Mouse (Mus musculus) heart, adult 2 months (tissue): Measurements from ENCODE around the gene Myf6. TPM values are rescaled to one million over a fixed set of nuclear protein-coding genes. Genes with fewer than 3 reads are reported as not detected.

ENCODE experiments used
- DNase-seq, 2 experiments: peaks; one replicate each; pipeline ENCODE4 v3.0.0; 2021
- H3K27ac ChIP-seq: fragments of 200-600 bp; 2 replicates; pipeline ENCODE4 v1.8.1; 2022
- H3K27me3 ChIP-seq: fragments of 200-500 bp; 2 replicates; pipeline ENCODE4 v1.6.1; 2012; ENCODE audit warnings: mild to moderate bottlenecking, low read length, inconsistent platforms, mixed read lengths; ENCODE audit not compliant: control insufficient read depth, insufficient read depth
- H3K36me3 ChIP-seq: fragments of 200-500 bp; 2 replicates; pipeline ENCODE4 v1.6.1; 2012; ENCODE audit warnings: low read length, inconsistent platforms; ENCODE audit not compliant: control insufficient read depth, insufficient read depth
- H3K4me1 ChIP-seq: fragments of 200-500 bp; 2 replicates; pipeline ENCODE4 v1.6.1; 2011; ENCODE audit warnings: low read length; ENCODE audit not compliant: control insufficient read depth, insufficient read depth
- H3K4me3 ChIP-seq: fragments of 200-600 bp; 2 replicates; pipeline ENCODE4 v1.8.1; 2022
- H3K79me2 ChIP-seq: fragments of 200-500 bp; replicated peaks from 2 replicates; pipeline ENCODE4 v1.6.1; 2012; ENCODE audit warnings: mild to moderate bottlenecking, inconsistent platforms, low read length, moderate library complexity, mixed read lengths; ENCODE audit not compliant: control insufficient read depth, insufficient read depth
- H3K9ac ChIP-seq: fragments of 200-500 bp; 2 replicates; pipeline ENCODE4 v1.6.1; 2012; ENCODE audit warnings: low read depth, mild to moderate bottlenecking, control low read depth, inconsistent platforms, low read length, mixed read lengths
- CTCF ChIP-seq: fragments of 200-600 bp; IDR thresholded peaks from 2 replicates; pipeline ENCODE4 v1.8.1; 2022; ENCODE audit warnings: antibody characterized with exemption, mild to moderate bottlenecking, moderate library complexity
- EP300 ChIP-seq: fragments of 200-500 bp; IDR thresholded peaks from 2 replicates; pipeline ENCODE4 v1.6.1; 2011; ENCODE audit warnings: low read depth, low read length, control low read depth; ENCODE audit not compliant: insufficient read depth
- POLR2A ChIP-seq: fragments of 200-500 bp; IDR thresholded peaks from 2 replicates; pipeline ENCODE4 v1.6.1; 2011; ENCODE audit warnings: mild to moderate bottlenecking, low read depth, low read length, control low read depth; ENCODE audit not compliant: insufficient read depth
- WGBS: fragments of 180-500 bp; shearing (Covaris S2); methylation state at CpG from one replicate; pipeline ENCODE4 v1.1.7; 2018; 5-methylcytosine and 5-hydroxymethylcytosine counted together
- intact Hi-C: fragments of 180-260 bp; cut with DNase I; formaldehyde crosslinking; loops from one replicate; pipeline ENCODE4 v1.15.1; 2025
- polyA plus RNA-seq: library from polyadenylated mRNA; depleted of rRNA; stranded (reverse); fragments of >200 nt; gene quantifications from 2 replicates; pipeline ENCODE4 v1.2.3, GENCODE M21; 2012
- total RNA-seq, 2 experiments: library from RNA; stranded (reverse); gene quantifications; 2 replicates each; pipeline ENCODE4 v1.2.3; 2021

Gene Myf6
- total and polyA plus RNA-seq, 3 experiments = not detected

DNA sequence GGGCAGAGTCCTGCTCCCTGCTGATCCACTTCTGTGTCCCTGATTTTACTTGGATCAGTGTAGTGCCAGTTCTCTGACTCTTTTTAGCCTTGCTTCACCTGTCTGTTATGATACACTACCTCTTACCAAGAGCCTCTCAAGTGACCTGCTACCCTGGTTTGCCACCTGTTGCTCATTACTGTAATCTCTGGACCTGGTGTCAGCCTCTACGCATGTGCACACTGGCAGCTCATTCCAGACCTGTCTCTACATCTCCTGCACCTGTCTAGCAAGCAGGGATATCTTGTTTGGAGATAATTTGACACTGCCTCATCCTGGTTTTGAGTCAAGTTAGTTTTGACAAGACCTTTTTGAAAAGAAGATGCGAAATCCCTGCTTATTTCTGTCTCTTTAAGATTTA lies 11.9 kb upstream of the Myf6 start:
- DNase-seq = no peak
- Histone ChIP-seq H3K4me3 (no peak overlapping the region), H3K79me2 (no peaks in the 10 kb centered on the region), H3K27ac (no peak overlapping the region), H3K27me3 (no peaks in the 10 kb centered on the region), H3K9ac (no peak overlapping the region), H3K36me3 (no peaks in the 10 kb centered on the region), H3K4me1 (no peaks in the 10 kb centered on the region; the same call in 1 of the 2 replicates)
- no peak for TF ChIP-seq POLR2A
- TF ChIP-seq EP300 = no peak
- no peak for TF ChIP-seq CTCF
- 78% methylated on average over 2 of the region's 2 CpGs for WGBS
- intact Hi-C loops = no loop called here

DNA sequence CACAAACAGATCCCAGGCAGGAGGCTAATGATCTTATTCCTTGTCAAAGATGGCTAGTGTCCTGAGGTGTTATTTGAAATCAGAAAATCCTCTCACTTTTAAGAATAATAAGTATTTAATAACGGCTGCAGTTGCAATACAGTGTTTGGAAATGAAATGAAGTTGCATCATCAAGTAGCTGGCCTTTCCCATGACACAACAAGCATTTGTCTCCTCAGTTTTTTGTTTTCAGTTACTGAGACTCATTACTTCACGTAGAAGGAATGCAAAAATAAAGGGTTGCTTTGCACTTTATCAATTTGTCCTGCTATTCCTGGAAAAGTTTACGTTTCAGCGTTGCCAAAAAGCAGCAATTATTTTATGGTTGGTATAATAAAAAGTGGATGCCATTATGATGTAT lies 8.9 kb upstream of the Myf6 start:
- Histone ChIP-seq H3K9ac (no peak overlapping the region), H3K27me3 (no peaks in the 10 kb centered on the region), H3K36me3 (peaks cover 2% of the 10 kb centered on the region; the same call in 1 of the 2 replicates), H3K4me1 (no peaks in the 10 kb centered on the region; the same call in 1 of the 2 replicates), H3K79me2 (no peaks in the 10 kb centered on the region), H3K27ac (no peak overlapping the region; the same call in 1 of the 2 replicates), H3K4me3 (no peak overlapping the region)
- 56% methylated on average over 4 of the region's 4 CpGs for WGBS
- intact Hi-C loops = no loop called here
- no peak for TF ChIP-seq CTCF
- TF ChIP-seq POLR2A = no peak
- no peak for DNase-seq

DNA sequence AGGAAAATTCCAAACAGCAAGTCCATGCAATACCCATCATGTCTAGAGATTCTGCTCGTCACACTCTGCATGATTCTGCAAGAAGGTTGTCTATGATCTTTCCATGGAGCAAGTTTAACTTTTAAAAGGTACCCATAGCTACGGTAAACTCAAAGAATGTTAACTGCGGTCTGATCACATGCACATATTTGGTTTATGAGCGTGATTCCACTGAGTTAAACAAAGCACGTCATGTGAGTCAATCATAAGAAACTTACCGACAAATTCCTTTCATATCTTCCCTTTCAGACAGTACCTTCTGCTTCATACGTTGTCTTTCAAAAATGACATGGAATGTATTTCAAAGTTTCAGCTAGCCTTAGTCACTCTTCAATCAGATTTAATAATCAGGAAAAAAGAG lies 7.7 kb upstream of the Myf6 start:
- Histone ChIP-seq H3K9ac (no peak overlapping the region), H3K27ac (no peak overlapping the region), H3K4me1 (no peaks in the 10 kb centered on the region; the same call in 1 of the 2 replicates), H3K27me3 (no peaks in the 10 kb centered on the region), H3K4me3 (no peak overlapping the region), H3K36me3 (peaks cover 2% of the 10 kb centered on the region; the same call in 1 of the 2 replicates), H3K79me2 (no peaks in the 10 kb centered on the region)
- no peak for TF ChIP-seq EP300
- no peak for TF ChIP-seq POLR2A
- no peak for TF ChIP-seq CTCF
- DNase-seq = no peak
- 85% methylated on average over 7 of the region's 7 CpGs for WGBS
- intact Hi-C loops = no loop called here

DNA sequence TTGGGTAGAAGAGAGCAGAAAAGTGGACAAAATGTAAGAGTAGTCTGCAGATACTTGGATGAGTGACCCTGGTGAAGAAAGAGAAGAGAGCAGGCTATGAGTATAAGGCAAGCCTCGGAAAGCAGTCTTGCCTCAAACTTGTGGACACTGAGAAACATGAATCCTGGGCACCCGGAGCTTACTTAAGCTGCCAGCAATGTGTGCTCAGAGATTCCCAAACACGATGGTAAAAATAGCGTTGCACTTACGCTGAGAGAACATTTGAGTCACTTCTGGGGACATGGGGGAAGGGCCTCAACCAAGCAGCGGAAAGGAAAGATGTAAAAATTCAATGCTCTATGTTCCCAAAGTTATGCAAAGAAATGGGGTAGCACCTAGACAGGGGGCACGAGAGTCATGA lies 5.1 kb upstream of the Myf6 start:
- no peaks in the 10 kb centered on the region; the same call in 1 of the 2 replicates for H3K4me1 ChIP-seq
- intact Hi-C loops = no loop called here
- peak overlapping the region; percentile 64 for H3K27ac ChIP-seq
- H3K79me2 ChIP-seq = no peaks in the 10 kb centered on the region
- WGBS = 47% methylated on average over 7 of the region's 7 CpGs
- H3K27me3 ChIP-seq = no peaks in the 10 kb centered on the region
- TF ChIP-seq EP300 = 0 out of 2 replicates have a peak, but pooled peaks have one; percentile 23
- TF ChIP-seq CTCF = no peak
- peak; percentile 17 to 28 for DNase-seq
- no peak overlapping the region for H3K9ac ChIP-seq
- peaks cover 2% of the 10 kb centered on the region; the same call in 1 of the 2 replicates for H3K36me3 ChIP-seq
- no peak overlapping the region for H3K4me3 ChIP-seq

GRCm38 (mm10) chr10:107496402-107496801 lies 1.9 kb upstream of the Myf6 start:
- Histone ChIP-seq H3K27me3 (no peaks in the 10 kb centered on the region), H3K79me2 (no peaks in the 10 kb centered on the region), H3K4me3 (no peak overlapping the region), H3K9ac (no peak overlapping the region), H3K27ac (no peak overlapping the region), H3K4me1 (no peaks in the 10 kb centered on the region), H3K36me3 (peaks cover 2% of the 10 kb centered on the region; the same call in 1 of the 2 replicates)
- no peak for TF ChIP-seq POLR2A
- TF ChIP-seq CTCF = no peak
- no peak for TF ChIP-seq EP300
- 71% methylated on average over 1 of the region's 1 CpGs for WGBS
- DNase-seq = no peak
- intact Hi-C loops = no loop called here

DNA sequence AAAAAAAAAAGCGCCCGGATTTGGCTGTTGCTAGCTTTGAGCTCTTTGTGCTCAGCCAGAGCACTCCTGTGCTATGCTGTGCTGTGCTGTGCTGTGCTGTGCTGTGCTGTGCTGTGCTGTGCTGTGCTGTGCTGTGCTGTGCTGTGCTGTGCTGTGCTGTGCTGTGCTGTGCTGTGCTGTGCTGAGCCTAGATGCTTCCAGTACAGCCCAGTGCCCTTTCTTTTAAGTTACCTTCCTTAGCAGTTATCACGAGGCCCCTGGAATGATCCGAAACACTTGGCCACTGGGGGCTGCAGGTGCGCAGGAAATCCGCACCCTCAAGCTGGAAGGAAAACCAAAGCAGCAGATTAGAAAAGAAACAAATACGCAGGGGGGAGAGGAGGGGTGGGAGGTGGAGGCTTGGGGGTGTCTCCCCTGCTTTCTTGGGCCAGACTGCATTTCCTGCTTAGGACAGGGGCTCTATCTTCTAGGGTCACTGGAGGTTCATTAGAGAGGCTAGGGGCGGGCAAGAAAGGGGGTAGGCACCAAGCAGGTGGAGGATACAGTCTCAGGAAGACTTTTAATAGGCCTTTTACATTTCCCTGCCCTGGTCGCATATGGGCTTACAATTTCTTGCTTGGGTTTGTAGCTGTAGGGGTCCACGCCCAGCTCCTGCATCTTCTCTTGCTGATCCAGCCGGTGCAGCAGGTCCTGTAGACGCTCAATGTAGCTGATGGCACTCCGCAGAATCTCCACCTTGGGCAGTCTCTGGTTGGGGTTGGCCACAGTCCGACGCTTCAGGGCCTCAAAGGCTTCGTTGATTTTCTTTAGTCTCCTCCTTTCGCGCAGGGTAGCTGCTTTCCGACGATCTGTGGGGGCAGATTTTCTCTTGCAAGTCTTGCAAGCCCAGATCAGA lies 710 bp downstream of the Myf6 start:
- 52% methylated on average over 20 of the region's 20 CpGs for WGBS
- Histone ChIP-seq H3K27me3 (no peaks in the 10 kb centered on the region), H3K4me1 (no peaks in the 10 kb centered on the region), H3K36me3 (no peaks in the 10 kb centered on the region), H3K79me2 (no peaks in the 10 kb centered on the region), H3K4me3 (no peak overlapping the region), H3K9ac (no peak overlapping the region), H3K27ac (no peak overlapping the region)
- intact Hi-C loops = no loop called here
- TF ChIP-seq EP300 (no peak), POLR2A (no peak), CTCF (no peak)
- DNase-seq = no peak
